Mouse (Mus musculus) bone marrow, adult 2 months (tissue): ENCODE results near the gene Aspscr1.

ENCODE experiments used
- CTCF ChIP-seq: fragments of 200-500 bp; IDR thresholded peaks from 2 replicates; pipeline ENCODE4 v1.5.1; 2011; ENCODE audit warnings: low read length, control low read depth; ENCODE audit not compliant: control insufficient read depth, insufficient read depth
- POLR2A ChIP-seq: fragments of 200-500 bp; IDR thresholded peaks from 2 replicates; pipeline ENCODE4 v1.6.1; 2011; ENCODE audit warnings: low read depth, mild to moderate bottlenecking, control low read depth, low read length, borderline replicate concordance; ENCODE audit not compliant: control insufficient read depth

DNA sequence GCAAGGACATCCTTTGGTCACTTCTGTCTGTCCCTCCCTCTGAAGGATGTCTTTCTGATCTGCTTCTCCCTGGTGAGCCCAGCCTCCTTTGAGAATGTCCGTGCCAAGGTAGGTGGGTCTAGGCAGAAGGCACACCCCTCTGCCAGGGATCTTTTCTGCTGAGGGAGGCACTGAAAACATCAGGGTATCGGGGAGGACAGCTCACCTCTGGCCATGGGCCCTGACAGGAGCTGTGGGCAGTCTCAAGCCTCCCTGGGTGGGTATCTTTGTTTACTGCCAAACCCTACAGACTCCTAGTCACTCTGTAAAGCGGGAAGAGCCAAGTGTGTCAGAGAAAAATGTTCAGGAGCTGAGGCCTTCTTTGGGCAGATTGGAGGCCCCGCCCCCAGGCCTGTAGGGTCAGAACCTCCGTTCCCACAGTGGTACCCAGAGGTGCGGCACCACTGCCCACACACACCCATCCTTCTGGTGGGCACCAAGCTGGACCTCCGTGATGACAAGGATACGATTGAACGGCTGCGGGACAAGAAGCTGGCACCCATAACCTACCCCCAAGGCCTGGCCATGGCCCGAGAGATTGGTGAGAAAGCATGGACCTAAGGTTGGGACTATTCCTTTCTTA, 50.1 kb downstream of the Aspscr1 start:
- TF ChIP-seq CTCF (no peak), POLR2A (no peak)
